Mouse (Mus musculus) layer of hippocampus, adult 18-20 months (tissue): ENCODE data around the gene Bank1. TPM values are rescaled to one million over a fixed set of nuclear protein-coding genes. Genes with fewer than 3 reads are reported as not detected.
A peak's percentile ranks its signal among the peaks of the same experiment; 100 is the strongest.
"Not testable (repeated sequence)": the region's sequence is repeated elsewhere in the genome, so short reads cannot be mapped to it uniquely, and the experiment has no call there.

Source experiments
- DNase-seq, 2 experiments: peaks; one replicate each; pipeline ENCODE4 v3.0.0; 2022; ENCODE audit warnings: low spot score in 2 of 2
- long read RNA-seq: library from polyadenylated mRNA; stranded (forward); transcript quantifications from one replicate; pipeline ENCODE4 v2.0.0, GENCODE M21; 2021
- total RNA-seq, 2 experiments: library from RNA; stranded (reverse); gene quantifications; 2 replicates each; pipeline ENCODE4 v1.2.3; 2021

The Bank1 gene
- total RNA-seq, result 1 to 10 TPM; 1.2 to 1.4 TPM
- long read RNA-seq, partial matches to known transcripts, result 0 of 2 reads
- long read RNA-seq, other reads (novel, unspliced or antisense), result 0 of 2 reads

DNA sequence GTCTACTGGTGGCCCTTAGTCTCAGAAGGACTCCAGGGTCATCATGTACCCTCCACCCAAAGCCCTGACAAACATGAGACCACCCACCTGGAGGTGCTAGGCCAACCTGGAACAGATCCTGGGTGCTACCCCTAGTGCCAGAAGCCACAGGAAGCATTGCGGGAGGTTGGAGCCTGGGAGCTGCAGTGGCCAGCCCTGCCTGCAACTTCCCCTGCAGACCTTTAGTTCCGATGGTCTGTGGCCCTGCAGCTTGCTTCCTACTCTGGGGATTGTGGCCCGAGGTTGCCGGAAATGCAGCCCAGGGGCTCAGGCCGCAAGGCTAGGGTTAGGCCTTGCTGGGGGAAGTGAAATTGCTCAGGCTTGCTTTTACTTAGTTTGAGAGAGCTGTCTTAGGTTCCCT is at the start of gene Bank1:
Gene Bank1 (minus strand): TSS at position 284 of the 400 bp plus-strand sequence.
- DNase-seq, result no peak

DNA sequence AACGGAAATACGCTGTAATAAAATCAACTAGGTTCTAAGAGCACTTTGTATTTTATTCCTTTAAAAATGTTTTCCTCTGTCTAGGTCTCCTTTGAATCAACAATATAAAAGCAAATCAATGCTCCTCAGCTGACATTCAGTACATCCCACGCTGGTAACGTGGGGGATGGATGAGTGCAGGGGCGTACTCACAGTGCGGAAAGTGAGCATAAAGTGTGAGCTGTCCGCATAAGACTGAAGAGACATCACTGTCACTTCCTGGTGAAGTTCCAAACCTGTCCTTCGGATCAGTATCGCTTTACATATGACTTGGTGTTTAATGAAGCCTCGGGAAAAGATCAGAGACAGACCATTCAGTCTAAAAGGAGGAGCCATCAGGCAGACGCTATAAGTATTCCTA is 44.0 kb upstream of the Bank1 start:
- peak; percentile 57 to 75 for DNase-seq

DNA sequence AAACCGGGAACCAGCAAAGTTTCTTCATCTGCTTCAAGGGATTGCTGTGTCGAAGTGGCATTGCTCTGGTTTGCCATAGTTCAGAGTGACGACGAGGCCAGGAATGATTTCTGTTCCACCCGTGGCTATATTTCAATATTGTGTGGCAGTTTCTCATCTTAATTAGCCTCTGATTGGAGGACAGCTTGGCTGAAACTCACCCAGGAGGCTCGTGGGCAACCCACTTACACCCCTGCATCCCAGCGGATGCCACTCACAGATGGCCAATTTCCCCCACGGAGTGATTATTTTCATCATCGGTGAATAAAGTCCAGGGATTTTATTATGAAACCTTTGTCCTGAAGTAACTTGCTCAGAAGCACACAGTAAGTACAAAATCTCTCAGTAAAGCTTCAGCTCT is 43.6 kb upstream of the Bank1 start:
- peak; percentile 68 to 83 for DNase-seq

DNA sequence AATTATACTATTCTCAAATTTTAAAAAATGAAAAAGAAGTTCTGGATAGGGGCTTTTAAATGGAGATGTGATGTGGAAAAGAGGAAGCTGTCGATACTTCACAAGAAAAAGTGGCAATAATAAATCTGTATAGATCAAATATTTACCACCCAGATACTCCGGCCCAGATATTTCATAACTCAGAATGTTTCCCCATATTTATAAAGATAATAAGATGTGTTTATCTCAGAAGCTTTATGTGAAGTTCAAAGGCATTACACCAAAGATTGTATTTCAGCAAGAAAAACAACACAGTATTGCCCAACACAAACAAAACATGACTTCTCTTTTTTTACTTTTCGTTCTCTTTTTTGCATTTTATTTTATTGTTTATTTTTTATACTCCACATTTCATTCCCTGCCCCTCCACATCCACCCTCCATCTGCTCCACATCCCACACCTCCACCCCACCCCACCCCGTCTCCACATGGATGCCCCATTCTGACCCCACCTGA is 42.7 kb upstream of the Bank1 start:
- DNase-seq, result no peak

DNA sequence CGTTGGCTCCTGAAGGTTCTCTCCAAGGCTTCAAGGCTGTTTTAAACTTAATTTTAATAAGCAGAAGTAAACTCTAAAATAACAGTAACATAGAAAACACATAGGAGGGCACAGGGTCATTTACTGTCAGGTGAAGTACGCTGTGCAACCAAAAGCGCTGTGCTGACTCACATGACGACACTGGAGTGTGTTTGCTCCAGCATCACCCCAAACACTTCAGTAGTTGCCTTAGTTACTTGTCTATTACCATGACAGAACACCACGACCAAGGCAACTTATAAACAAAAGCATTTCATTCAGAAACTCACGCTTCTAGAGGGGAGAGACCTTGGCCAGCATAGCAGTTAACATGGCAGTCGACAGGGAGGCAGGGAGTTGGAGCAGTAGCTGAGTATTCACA is 23.8 kb upstream of the Bank1 start:
- no peak for DNase-seq

DNA sequence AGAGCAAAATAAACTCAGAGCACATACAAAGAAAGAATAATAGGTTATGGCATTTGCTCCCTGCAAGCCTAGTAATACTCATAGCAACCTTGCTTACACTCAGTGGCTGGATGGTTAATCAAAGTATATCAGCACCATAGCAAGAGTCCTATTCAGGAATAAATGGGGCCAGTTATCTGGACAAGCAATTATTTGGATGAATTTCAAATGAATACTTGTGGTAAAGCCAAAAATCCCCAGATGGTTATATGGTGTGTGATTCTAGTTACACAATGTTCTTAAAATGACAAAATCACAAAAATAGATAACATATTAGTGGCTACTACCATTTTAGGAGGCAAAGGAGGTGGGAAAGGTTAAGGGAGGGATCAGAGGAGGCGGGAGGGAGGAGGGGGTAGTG is 22.7 kb upstream of the Bank1 start:
- no peak for DNase-seq

DNA sequence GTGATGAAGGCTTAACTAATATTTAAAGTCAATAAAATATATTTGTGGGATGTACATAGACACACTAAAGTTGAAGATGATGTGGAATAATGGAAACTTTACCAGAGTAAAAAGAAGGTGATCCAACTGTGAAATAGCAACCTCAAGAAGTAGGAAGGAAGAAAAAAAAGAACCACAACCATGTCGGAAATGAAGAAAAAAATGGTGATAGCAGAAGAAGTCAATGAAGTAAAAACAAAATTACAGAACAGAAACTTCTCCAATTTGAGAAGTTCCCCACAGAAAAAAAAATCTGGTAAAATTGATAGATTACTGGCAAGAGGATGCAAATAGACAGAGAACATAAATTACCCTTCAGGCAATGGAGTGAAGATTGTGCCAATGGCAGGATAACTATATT is 21.4 kb upstream of the Bank1 start:
- DNase-seq, result no peak

DNA sequence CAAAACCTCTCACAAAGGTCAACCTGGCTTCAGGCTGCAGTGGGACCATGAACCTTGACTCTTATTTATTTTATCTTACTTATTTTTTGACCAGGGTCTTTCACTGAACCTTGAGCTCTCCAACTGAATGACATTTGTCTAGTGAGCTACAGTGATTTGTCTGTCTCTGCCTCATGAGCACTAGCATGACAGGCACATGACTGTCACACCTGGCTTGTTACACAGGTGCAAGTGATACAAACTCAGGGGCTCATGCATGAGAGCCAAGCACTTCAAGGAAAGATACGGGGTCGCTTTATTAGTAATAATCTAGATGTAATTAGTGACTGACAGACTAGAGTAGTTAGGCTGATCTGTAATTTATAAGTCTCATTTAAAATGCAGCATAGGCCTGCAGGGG is 16.0 kb upstream of the Bank1 start:
- no peak for DNase-seq

DNA sequence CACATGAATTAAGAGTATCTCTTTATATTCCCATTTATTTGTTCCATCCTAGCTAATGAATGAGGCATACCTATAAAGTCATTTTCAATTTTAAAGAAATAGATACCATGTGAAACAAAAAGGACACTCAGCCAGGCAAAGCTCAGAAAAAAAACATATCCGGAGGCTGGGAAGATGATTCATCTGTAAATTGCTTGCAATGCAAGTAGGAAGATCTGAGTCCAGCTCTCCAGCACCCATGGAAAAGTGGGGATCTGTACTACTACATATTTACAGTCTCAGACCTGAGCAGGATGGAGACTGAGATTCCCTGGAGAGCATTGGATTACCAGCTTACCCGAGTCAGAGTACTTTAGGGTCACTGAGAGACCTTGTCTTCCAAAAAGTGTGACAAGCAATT is 14.0 kb upstream of the Bank1 start:
- DNase-seq, result no peak

DNA sequence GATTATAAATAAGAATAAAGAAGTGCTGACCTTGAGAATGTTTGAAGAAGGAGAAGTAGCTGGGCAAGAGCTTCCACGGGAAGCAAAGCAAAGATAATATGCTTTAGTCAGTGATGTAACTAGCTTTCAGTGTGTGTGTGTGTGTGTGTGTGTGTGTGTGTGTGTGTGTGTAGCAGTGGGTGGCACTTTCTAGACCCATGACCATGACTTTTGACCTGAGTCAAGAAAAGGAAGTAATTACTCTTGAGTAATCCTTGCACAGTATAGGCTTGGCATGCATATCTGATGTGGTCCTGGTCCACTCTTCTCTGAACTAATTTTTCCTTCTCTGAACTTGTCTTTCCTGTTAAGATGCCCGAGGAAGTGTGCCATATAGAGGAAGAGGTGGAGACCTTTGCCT is 5.3 kb upstream of the Bank1 start:
- no peak for DNase-seq

DNA sequence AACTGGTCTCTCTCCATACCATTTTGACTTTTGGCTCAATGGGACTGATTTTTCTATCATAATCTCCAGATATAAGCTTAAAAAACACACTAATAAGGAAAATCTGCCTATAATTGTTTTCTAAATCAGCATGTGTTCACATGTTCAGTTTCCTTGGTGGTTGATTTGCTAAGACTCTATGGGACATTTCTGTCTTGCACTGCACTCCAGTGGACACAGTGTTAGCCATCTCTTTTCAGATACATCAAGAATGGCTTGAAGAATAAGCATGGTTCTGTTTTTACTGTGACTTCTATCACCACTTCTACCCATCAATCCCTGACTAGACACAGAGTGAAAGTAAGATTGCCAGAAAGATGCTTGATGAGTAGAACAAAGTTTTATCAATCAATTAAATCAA is 4.2 kb upstream of the Bank1 start:
- DNase-seq, result no peak

DNA sequence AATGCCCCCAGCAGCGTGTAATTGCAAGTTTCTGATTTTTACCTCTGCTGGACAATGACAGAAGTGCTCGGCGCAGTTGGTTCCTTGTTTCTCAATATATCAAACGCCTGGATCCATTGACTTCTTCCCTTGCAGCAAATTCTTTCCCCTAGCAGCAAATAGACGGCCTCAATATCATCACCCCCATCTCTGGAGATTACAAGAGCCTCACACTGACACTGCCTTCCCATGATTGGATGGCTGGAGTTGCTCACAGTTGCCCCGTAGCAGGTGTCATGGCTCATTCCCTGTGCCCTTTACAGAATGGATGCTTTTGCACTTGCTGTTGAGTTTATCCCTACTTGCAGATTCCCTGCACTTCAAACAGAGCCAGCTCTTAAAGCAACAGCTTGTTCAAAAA is 3.3 kb upstream of the Bank1 start:
- no peak for DNase-seq

DNA sequence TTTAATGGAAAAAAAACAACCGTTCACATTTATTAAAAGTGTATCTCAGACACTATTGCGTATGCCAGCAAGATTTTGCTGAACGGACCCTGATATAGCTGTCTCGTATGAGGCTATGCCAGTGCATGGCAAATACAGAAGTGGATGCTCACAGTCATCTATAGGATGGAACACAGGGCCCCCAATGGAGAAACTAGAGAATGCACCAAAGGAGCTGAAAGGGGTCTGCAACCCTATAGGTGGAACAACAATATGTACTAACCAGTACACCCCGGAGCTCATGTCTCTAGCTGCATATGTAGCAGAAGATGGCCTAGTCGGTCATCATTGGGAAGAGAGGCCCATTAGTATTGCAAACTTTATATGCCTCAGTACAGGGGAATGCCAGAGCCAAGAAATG is 1.1 kb downstream of the Bank1 start:
- DNase-seq, result not testable (repeated sequence)

DNA sequence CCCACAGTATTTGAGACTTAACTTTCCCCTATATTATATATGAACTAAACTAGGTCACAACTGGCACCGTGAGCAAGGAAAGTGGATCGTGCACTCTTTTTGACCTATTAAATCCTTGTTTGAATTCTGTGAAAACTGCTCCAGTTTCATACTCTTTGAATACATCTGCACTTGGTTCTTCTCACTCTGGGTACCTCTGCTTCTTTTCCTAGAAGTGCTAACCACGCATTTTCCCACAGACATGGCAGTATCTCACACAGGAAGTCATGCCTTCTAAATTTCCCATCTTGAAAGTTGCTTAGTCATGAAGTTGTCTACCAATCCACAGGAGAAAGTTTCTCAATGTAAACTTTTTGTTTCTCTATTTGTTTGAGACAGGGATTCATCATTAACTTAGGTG is 3.9 kb downstream of the Bank1 start:
- DNase-seq, result no peak

DNA sequence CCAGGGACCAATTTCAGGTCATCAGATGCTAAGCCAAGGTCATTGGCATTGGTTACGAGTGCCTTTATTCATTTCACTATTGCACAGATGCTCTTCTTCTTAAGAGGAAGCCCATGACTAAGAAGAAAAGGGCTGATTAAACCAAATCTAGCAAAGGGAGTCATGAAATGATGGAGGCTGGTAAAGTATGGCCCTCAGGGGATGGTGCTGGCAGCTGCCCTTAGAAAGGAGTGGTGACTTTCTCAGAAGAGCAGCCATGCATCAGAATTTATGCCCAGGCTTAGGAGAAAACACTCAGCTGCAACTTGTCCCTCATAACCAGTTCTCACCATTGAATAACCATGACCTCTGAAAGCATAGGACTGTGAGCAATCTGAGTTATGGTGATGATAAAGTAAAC is 17.4 kb downstream of the Bank1 start:
- DNase-seq, result no peak

DNA sequence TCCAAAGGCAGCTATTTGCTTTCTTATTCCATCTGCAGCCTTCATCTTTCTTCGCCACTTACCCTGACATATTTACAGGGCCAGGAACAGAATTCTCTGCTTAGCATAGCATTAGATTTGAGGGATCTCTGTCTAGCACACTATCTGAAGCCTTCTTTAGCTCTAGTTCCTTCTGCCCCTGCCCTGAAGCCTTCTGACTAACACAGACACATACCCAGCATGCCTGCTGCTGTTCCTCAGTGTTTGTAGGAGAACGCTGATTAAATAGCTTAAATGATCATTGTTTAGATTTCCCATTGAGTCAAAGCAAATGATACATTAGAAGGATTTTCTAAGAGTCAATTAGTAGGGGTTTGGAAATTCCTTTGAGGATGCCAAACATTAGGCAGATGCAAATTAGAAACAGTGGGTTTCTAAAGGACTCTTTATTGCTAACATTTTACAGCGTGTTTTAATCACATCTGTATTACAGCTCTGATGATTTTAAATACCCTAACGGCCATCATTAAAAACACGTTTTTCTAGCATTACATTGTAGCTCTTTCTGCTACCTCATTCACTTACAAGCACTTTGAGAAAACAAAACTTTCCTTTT is 19.2 kb downstream of the Bank1 start:
- DNase-seq, result no peak

DNA sequence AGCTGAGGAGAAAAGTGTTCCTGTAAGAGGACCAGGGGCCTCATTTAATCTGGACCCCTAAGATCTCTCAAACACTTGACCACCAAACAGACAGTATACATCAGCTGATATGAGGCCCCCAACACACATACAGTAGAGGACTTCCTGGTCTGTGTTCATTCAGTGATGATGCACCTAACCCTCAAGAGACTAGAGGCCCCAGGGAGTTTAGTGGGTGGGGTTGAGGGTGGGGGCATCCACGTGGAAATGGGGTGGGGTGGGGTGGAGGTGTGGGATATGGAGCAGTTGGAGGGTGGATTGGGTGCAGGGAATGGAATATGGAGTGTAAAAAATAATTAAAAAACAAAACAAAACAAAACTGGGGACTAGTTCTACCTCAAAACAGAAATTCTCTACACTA is 23.3 kb downstream of the Bank1 start:
- DNase-seq, result no peak

DNA sequence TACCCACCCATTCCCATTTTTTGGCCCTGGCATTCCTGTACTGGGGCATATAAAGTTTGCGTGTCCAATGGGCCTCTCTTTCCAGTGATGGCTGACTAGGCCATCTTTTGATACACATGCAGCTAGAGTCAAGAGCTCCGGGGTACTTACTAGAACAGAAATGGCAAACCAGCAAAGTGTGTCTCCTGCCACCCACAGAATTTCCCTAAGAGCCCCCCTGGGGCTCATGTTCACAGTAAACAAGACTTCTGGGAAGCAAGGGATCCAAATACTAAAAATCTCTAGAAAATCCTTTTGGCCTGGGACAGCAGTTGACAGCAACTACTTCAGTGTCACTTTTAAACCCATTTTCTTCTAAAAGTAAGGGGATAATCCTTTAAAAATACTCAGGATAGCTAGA is 25.1 kb downstream of the Bank1 start:
- DNase-seq, result not testable (repeated sequence)

DNA sequence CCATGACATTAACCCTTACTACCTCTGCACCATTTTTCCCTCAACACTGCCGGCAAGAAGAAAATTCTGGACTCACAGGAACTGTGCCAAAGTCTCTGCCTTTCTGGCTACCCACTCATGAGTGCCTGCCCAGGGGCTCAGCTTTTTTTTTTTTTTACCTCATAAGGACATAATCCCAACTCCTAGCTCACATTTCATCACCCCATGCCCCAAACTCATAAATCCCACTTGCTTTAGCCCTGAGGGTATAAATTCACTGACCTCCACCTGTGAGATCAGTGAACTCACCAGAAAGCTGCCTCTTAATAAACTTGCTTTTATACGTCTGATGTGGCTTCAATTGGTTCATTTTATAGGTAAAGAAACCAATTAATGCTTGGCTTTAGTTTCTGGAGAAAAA is 28.5 kb downstream of the Bank1 start:
- DNase-seq, result no peak

DNA sequence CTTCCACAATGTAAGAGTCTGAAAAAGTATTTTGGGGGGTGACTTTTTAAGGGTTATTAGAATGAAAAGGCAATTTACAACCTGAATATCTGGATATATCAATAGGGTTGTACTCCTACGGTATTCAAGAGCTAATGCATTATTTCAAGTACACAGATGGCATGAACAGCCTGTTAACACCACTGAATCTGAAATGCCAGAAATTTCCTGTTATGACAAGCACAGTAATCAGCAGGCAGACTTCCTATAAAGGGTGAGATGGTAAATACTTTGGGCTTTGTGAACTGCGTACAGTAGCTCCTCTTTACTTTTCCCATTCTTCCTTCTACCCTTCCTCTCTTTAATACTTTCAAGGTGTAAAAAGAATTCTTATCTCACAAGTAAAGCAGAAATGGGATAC is 30.6 kb downstream of the Bank1 start:
- DNase-seq, result peak; percentile 42 to 84

DNA sequence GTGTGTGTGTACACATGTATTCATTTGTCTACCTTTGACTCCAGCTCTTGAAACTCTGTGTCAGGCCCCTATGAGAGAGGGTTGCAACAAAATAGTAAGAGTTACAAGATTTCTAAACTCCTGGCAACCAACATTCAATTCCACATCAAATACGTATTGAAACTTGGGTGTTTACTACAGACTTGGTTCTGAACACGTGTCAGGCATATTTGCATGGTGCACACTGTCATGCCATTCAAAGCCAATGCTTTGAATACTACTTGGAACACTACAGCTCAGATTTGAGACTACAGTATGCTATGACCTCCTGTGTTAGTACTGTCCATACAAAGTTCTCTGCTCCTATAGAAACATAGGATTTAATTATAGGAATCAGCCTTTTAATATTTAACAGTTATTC is 38.0 kb downstream of the Bank1 start:
- DNase-seq, result no peak

DNA sequence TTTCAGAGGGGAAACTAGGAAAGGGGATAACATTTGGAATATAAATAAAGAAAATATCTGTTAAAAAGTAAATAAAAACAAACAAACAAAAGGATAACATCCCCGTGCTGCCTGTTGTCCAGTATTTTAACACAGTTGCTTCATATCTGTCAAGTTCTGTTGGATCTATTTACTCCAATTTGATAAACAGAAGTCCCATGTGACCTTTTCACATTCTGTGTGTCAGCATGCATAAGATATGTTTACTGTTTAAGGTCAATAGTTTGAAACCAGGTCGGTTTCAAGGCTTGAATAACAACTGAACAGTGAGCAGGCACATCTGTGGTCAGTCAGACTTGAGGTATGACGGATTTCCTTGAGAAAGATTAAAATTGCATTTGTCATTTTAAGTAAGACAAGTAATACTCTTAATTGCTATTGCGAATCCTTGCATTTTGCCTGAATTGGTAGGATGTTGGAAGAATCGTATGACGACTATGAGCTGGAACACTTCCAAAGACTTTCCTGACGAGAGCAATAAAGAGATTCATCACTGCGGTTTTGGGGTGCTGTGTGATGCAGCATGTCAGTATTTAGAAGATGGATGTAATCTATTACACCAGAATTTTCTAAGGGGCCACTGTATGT is 60.8 kb downstream of the Bank1 start:
- no peak for DNase-seq

DNA sequence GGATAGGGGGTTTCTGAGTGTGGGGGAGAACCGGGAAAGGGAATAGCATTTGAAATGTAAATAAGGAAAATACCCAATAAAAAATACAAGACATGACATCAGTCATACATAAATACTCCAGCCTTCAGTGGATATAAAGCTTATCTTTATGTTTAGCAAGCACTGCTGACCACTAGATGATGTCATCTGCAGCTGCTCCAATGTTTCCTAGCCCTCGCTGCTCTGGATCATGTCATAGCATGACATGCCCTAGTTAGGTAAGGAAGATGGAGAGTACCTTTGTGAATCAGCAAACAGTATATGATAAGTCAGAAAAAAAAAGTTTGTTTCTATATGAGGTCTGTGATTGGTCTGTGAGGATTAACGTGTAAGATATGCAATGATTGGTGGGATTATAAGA is 68.1 kb downstream of the Bank1 start:
- no peak for DNase-seq
